Mouse (Mus musculus): Measurements from ENCODE around the gene Gm47959. TPM values are rescaled to one million over a fixed set of nuclear protein-coding genes. Genes with fewer than 3 reads are reported as not detected.

The Gm47959 gene
- total and polyA plus RNA-seq, 2 experiments from 2014 or later = not detected

GRCm38 (mm10) chr1:83036892-83037667 is 36.7 kb downstream of the Gm47959 start:
- Histone ChIP-seq H3K27me3 (ENCODE audit: insufficient read depth, low read length) (no peaks in the 10 kb centered on the region), H3K27ac (ENCODE audit: low read depth, low read length) (no peak overlapping the region), H3K4me1 (ENCODE audit: insufficient read depth, low read length) (no peaks in the 10 kb centered on the region), H3K9ac (replicated peaks; ENCODE audit: low read length, poor library complexity, severe bottlenecking) (no peak overlapping the region), H3K4me2 (ENCODE audit: low read depth, low read length, poor library complexity, severe bottlenecking) (no peak overlapping the region), H3K9me3 (ENCODE audit: low read length) (no peaks in the 10 kb centered on the region), H3K4me3 (ENCODE audit: low read depth, low read length) (no peak overlapping the region; the same call in 1 of the 2 replicates), H3K36me3 (ENCODE audit: insufficient read depth, low read length) (no peaks in the 10 kb centered on the region)
- ATAC-seq (ENCODE audit: low FRiP score) (no peak), DNase-seq (ENCODE audit: low spot score) (no peak)
- 70% methylated on average over 11 of the region's 11 CpGs for WGBS
- no peak for TF ChIP-seq CTCF (IDR thresholded peaks at IDR 0.05)

GRCm38 (mm10) chr1:83038109-83038672 is 37.8 kb downstream of the Gm47959 start, which contains the start of gene Slc19a3:
Slc19a3 (minus strand) TSS chr1:83038448.
- WGBS = under 1% methylated on average over 25 of the region's 25 CpGs
- H3K27me3 ChIP-seq (ENCODE audit: insufficient read depth, low read length) = no peaks in the 10 kb centered on the region
- ATAC-seq (ENCODE audit: low FRiP score) (peak; percentile 92), DNase-seq (ENCODE audit: low spot score) (peak; percentile 72)
- peak within 1 kb of the TSS; percentile 59 for H3K4me2 ChIP-seq (ENCODE audit: low read depth, low read length, poor library complexity, severe bottlenecking)
- no peaks in the 10 kb centered on the region for H3K36me3 ChIP-seq (ENCODE audit: insufficient read depth, low read length)
- H3K4me1 ChIP-seq (ENCODE audit: insufficient read depth, low read length) = no peaks in the 10 kb centered on the region
- TF ChIP-seq CTCF (IDR thresholded peaks at IDR 0.05) = no peak
- H3K27ac ChIP-seq (ENCODE audit: low read depth, low read length) = 0 out of 2 replicates have a peak within 1 kb of the TSS, but pooled peaks have one; percentile 26
- peak within 1 kb of the TSS; percentile 39 for H3K4me3 ChIP-seq (ENCODE audit: low read depth, low read length)
- peak within 1 kb of the TSS; percentile 44 for H3K9ac ChIP-seq (replicated peaks; ENCODE audit: low read length, poor library complexity, severe bottlenecking)
- H3K9me3 ChIP-seq (ENCODE audit: low read length) = no peaks in the 10 kb centered on the region

GRCm38 (mm10) chr1:83039080-83039479 is 38.7 kb downstream of the Gm47959 start:
- Histone ChIP-seq H3K4me2 (ENCODE audit: low read depth, low read length, poor library complexity, severe bottlenecking) (no peak overlapping the region), H3K9ac (replicated peaks; ENCODE audit: low read length, poor library complexity, severe bottlenecking) (no peak overlapping the region), H3K27me3 (ENCODE audit: insufficient read depth, low read length) (no peaks in the 10 kb centered on the region), H3K4me1 (ENCODE audit: insufficient read depth, low read length) (no peaks in the 10 kb centered on the region), H3K4me3 (ENCODE audit: low read depth, low read length) (no peak overlapping the region), H3K9me3 (ENCODE audit: low read length) (no peaks in the 10 kb centered on the region), H3K36me3 (ENCODE audit: insufficient read depth, low read length) (no peaks in the 10 kb centered on the region), H3K27ac (ENCODE audit: low read depth, low read length) (no peak overlapping the region)
- no peak for TF ChIP-seq CTCF (IDR thresholded peaks at IDR 0.05)
- DNase-seq (ENCODE audit: low spot score) (no peak), ATAC-seq (ENCODE audit: low FRiP score) (no peak)
- 83% methylated on average over 4 of the region's 4 CpGs for WGBS

GRCm38 (mm10) chr1:83042380-83042779 is 42.0 kb downstream of the Gm47959 start, which contains the start of gene Krtap28-10:
Krtap28-10 (minus strand) TSS chr1:83042480.
- no peaks in the 10 kb centered on the region for H3K4me1 ChIP-seq (ENCODE audit: insufficient read depth, low read length)
- H3K27me3 ChIP-seq (ENCODE audit: insufficient read depth, low read length) = no peaks in the 10 kb centered on the region
- no peak within 1 kb of the TSS for H3K27ac ChIP-seq (ENCODE audit: low read depth, low read length)
- no peak for DNase-seq (ENCODE audit: low spot score)
- no peaks in the 10 kb centered on the region for H3K36me3 ChIP-seq (ENCODE audit: insufficient read depth, low read length)
- H3K4me3 ChIP-seq (ENCODE audit: low read depth, low read length) = no peak within 1 kb of the TSS
- no peak within 1 kb of the TSS for H3K9ac ChIP-seq (replicated peaks; ENCODE audit: low read length, poor library complexity, severe bottlenecking)
- no peak within 1 kb of the TSS for H3K4me2 ChIP-seq (ENCODE audit: low read depth, low read length, poor library complexity, severe bottlenecking)
- no peak for ATAC-seq (ENCODE audit: low FRiP score)
- no peaks in the 10 kb centered on the region for H3K9me3 ChIP-seq (ENCODE audit: low read length)
- WGBS = 94% methylated on average over 2 of the region's 2 CpGs
- TF ChIP-seq CTCF (IDR thresholded peaks at IDR 0.05) = no peak

GRCm38 (mm10) chr1:83044882-83045427 is 44.6 kb downstream of the Gm47959 start, which contains the start of gene Gm47969:
Gm47969 (plus strand) TSS chr1:83044932.
- no peaks in the 10 kb centered on the region for H3K9me3 ChIP-seq (ENCODE audit: low read length)
- WGBS = 92% methylated on average over 5 of the region's 5 CpGs
- no peak for ATAC-seq (ENCODE audit: low FRiP score)

More at GRCm38 (mm10) chr1:83044882-83045427, 44.6 kb downstream of the Gm47959 start, which contains the start of gene Gm47969:
- DNase-seq (ENCODE audit: low spot score) = no peak
- no peak within 1 kb of the TSS for H3K9ac ChIP-seq (replicated peaks; ENCODE audit: low read length, poor library complexity, severe bottlenecking)
- H3K4me3 ChIP-seq (ENCODE audit: low read depth, low read length) = no peak within 1 kb of the TSS
- H3K4me1 ChIP-seq (ENCODE audit: insufficient read depth, low read length) = no peaks in the 10 kb centered on the region
- H3K4me2 ChIP-seq (ENCODE audit: low read depth, low read length, poor library complexity, severe bottlenecking) = no peak within 1 kb of the TSS
- H3K36me3 ChIP-seq (ENCODE audit: insufficient read depth, low read length) = no peaks in the 10 kb centered on the region
- H3K27me3 ChIP-seq (ENCODE audit: insufficient read depth, low read length) = no peaks in the 10 kb centered on the region
- no peak within 1 kb of the TSS for H3K27ac ChIP-seq (ENCODE audit: low read depth, low read length)
- TF ChIP-seq CTCF (IDR thresholded peaks at IDR 0.05) = no peak

Other genes starting within 250 kb of the Gm47959 start
- gene Tm4sf20, start 232.1 kb upstream of the Gm47959 start, total RNA-seq (2014; rRNA removed) = not detected in 2 replicates
- not detected in 2 replicates for gene Tm4sf20, start 232.1 kb upstream of the Gm47959 start, polyA plus RNA-seq (2015; fragmentation: Nextera tagmentation; extraction: Ambion mirVana)
- gene Gm47791, start 229.3 kb upstream of the Gm47959 start, total RNA-seq (2014; rRNA removed) = not detected in 2 replicates
- not detected in 2 replicates for gene Gm47791, start 229.3 kb upstream of the Gm47959 start, polyA plus RNA-seq (2015; fragmentation: Nextera tagmentation; extraction: Ambion mirVana)
- gene Agfg1, start 161.1 kb upstream of the Gm47959 start, total RNA-seq (2014; rRNA removed) = 101 and 107 TPM in 2 replicates
- gene Agfg1, start 161.1 kb upstream of the Gm47959 start, polyA plus RNA-seq (2015; fragmentation: Nextera tagmentation; extraction: Ambion mirVana) = 17.0 and 20.2 TPM in 2 replicates
- 0.33 TPM in 1 of 2 replicates, not detected in the other for gene A030005L19Rik, start 87.2 kb upstream of the Gm47959 start, total RNA-seq (2014; rRNA removed)
- gene A030005L19Rik, start 87.2 kb upstream of the Gm47959 start, polyA plus RNA-seq (2015; fragmentation: Nextera tagmentation; extraction: Ambion mirVana) = 0.20 TPM in 1 of 2 replicates, not detected in the other
- 0.71 TPM in 1 of 2 replicates, not detected in the other for gene A030014E15Rik, start 75.6 kb upstream of the Gm47959 start, total RNA-seq (2014; rRNA removed)
- gene A030014E15Rik, start 75.6 kb upstream of the Gm47959 start, polyA plus RNA-seq (2015; fragmentation: Nextera tagmentation; extraction: Ambion mirVana) = not detected in 2 replicates
- gene Gm6217, start 69.1 kb upstream of the Gm47959 start, total RNA-seq (2014; rRNA removed) = not detected in 2 replicates
- gene Gm6217, start 69.1 kb upstream of the Gm47959 start, polyA plus RNA-seq (2015; fragmentation: Nextera tagmentation; extraction: Ambion mirVana) = not detected in 2 replicates
- gene A030003K21Rik, start 57.2 kb upstream of the Gm47959 start, total RNA-seq (2014; rRNA removed) = not detected in 2 replicates
- gene A030003K21Rik, start 57.2 kb upstream of the Gm47959 start, polyA plus RNA-seq (2015; fragmentation: Nextera tagmentation; extraction: Ambion mirVana) = not detected in 2 replicates
- not detected in 2 replicates for gene Gm7544, start 44.5 kb upstream of the Gm47959 start, total RNA-seq (2014; rRNA removed)
- not detected in 2 replicates for gene Gm7544, start 44.5 kb upstream of the Gm47959 start, polyA plus RNA-seq (2015; fragmentation: Nextera tagmentation; extraction: Ambion mirVana)
- not detected in 2 replicates for gene Gm47955, start 40.3 kb upstream of the Gm47959 start, total RNA-seq (2014; rRNA removed)
- gene Gm47955, start 40.3 kb upstream of the Gm47959 start, polyA plus RNA-seq (2015; fragmentation: Nextera tagmentation; extraction: Ambion mirVana) = not detected in 2 replicates
- 0.71 and 0.99 TPM in 2 replicates for gene Slc19a3, start 37.9 kb downstream of the Gm47959 start, total RNA-seq (2014; rRNA removed)
- 0.83 and 0.90 TPM in 2 replicates for gene Slc19a3, start 37.9 kb downstream of the Gm47959 start, polyA plus RNA-seq (2015; fragmentation: Nextera tagmentation; extraction: Ambion mirVana)
- gene Krtap28-10, start 41.9 kb downstream of the Gm47959 start, total RNA-seq (2014; rRNA removed) = not detected in 2 replicates
- not detected in 2 replicates for gene Krtap28-10, start 41.9 kb downstream of the Gm47959 start, polyA plus RNA-seq (2015; fragmentation: Nextera tagmentation; extraction: Ambion mirVana)
- gene Gm47969, start 44.4 kb downstream of the Gm47959 start, total RNA-seq (2014; rRNA removed) = not detected in 2 replicates
- gene Gm47969, start 44.4 kb downstream of the Gm47959 start, polyA plus RNA-seq (2015; fragmentation: Nextera tagmentation; extraction: Ambion mirVana) = not detected in 2 replicates
- gene A030005K14Rik, start 58.8 kb downstream of the Gm47959 start, total RNA-seq (2014; rRNA removed) = not detected in 2 replicates
- not detected in 2 replicates for gene A030005K14Rik, start 58.8 kb downstream of the Gm47959 start, polyA plus RNA-seq (2015; fragmentation: Nextera tagmentation; extraction: Ambion mirVana)
- not detected in 2 replicates for gene Krtap28-13, start 60.4 kb downstream of the Gm47959 start, total RNA-seq (2014; rRNA removed)
- gene Krtap28-13, start 60.4 kb downstream of the Gm47959 start, polyA plus RNA-seq (2015; fragmentation: Nextera tagmentation; extraction: Ambion mirVana) = not detected in 2 replicates
- gene Ccl20, start 116.2 kb downstream of the Gm47959 start, total RNA-seq (2014; rRNA removed) = not detected in 2 replicates
- gene Ccl20, start 116.2 kb downstream of the Gm47959 start, polyA plus RNA-seq (2015; fragmentation: Nextera tagmentation; extraction: Ambion mirVana) = not detected in 2 replicates
- 0.88 and 1.2 TPM in 2 replicates for gene Daw1, start 159.2 kb downstream of the Gm47959 start, total RNA-seq (2014; rRNA removed)
- 1.7 and 1.9 TPM in 2 replicates for gene Daw1, start 159.2 kb downstream of the Gm47959 start, polyA plus RNA-seq (2015; fragmentation: Nextera tagmentation; extraction: Ambion mirVana)

All from midbrain, postnatal 0 days (tissue).